Mouse (Mus musculus): Measurements from ENCODE around the gene Gdf15. TPM values are rescaled to one million over a fixed set of nuclear protein-coding genes. Genes with fewer than 3 reads are reported as not detected.

Gene Gdf15
- polyA plus RNA-seq, 1 experiment from 2014 or later, result 3.1 TPM

DNA sequence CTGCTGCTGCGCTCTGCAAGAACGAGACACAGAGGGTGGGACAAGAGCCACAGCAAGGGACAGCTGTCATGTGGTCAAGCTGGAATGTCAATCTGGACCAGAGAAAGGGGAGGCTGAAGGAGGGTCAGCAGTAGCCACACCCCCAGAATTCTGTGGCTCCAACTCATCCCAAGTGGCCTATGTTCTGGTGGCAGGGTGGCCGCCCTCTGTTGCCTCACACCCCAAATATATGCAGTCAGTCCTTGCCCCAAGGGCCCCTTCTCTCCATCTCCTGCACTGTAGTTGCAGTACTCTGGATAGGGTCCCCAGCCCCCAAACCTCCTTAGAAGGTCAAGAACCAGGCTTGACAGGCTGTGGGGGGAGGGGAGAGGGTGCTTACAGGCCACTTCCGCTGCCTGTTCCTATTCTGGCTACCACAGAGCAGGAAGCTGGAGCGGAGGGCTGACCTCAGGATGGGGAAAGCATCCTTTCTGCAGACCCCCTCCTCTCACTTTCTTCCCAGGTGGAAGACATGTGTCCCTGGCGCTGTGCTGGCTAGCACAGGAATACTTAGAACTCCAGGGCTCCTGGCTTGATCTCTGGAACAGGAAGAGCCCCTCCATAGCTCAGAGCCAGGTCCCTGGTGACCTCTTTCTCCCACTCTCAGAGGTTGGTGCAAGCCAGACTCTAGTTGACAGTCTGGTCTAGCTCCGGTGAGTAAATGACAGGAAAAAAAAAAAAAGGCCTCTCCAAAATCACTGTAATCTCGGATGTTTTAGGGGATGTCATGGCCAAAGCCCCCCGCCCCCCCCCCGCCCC, 31.6 kb downstream of the Gdf15 start:
- 41% methylated on average over 10 of the region's 10 CpGs for WGBS (ENCODE audit: insufficient replicate concordance)
- H3K9ac ChIP-seq (ENCODE audit: low read depth, low read length), result no peak overlapping the region; the same call in 1 of the 2 replicates
- no peak for ATAC-seq (ENCODE audit: low read depth)
- no peaks in the 10 kb centered on the region; the same call in 1 of the 2 replicates for H3K9me3 ChIP-seq (replicated peaks; ENCODE audit: control insufficient read depth, low read length)
- H3K4me1 ChIP-seq (ENCODE audit: control insufficient read depth, low read depth, low read length), result peaks cover 26% of the 10 kb centered on the region
- peak overlapping the region; percentile 48 for H3K27ac ChIP-seq (ENCODE audit: low read length)
- H3K27me3 ChIP-seq (ENCODE audit: control insufficient read depth, insufficient read depth, low read depth, low read length), result no peaks in the 10 kb centered on the region
- no peaks in the 10 kb centered on the region for H3K36me3 ChIP-seq (ENCODE audit: control insufficient read depth, insufficient read depth)
- H3K4me3 ChIP-seq (ENCODE audit: low read depth, low read length), result peak overlapping the region; percentile 21; the same call in 1 of the 2 replicates
- peak overlapping the region; percentile 54 for H3K4me2 ChIP-seq (ENCODE audit: low read depth, low read length)

DNA sequence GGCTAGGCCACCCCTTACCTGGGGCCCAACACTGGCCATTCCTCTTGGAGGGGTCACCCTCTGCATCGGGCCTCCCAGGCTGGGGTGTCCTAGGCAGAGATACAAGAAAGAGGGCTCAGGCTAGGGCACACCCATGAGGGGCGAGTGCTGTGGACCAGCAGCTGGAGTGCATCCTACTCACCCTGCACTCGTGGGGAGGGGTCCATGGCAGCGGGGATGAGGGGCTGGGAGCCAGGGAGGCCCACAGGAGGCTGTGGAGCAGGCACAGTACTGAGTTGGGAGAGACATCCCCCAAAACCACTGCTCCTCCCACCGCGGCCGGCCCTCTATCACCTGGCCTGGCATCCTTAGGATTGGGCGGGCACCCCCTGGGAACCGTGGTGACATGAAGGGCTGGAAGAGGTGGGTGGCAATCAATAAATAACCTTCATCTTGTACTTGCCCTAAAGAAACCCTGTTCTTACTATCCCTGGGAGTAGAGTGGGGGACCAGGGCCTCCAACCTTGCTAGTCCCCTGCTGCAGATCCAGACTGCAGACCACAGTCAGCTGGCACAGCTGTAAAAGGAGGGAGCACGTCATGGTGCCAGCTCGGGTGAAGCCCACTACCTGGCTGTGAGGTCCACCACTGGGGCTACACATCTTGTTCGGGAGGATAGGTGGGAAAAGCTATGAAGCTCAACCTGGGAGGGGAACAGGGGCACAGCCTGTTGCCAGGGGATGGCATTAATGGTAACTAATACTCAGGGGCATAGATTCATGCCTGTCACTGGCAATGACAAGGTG, 32.6 kb downstream of the Gdf15 start:
- Histone ChIP-seq H3K27ac (ENCODE audit: low read length) (no peak overlapping the region), H3K4me2 (ENCODE audit: low read depth, low read length) (no peak overlapping the region), H3K9ac (ENCODE audit: low read depth, low read length) (no peak overlapping the region), H3K4me3 (ENCODE audit: low read depth, low read length) (no peak overlapping the region), H3K27me3 (ENCODE audit: control insufficient read depth, insufficient read depth, low read depth, low read length) (no peaks in the 10 kb centered on the region), H3K9me3 (replicated peaks; ENCODE audit: control insufficient read depth, low read length) (no peaks in the 10 kb centered on the region; the same call in 1 of the 2 replicates), H3K36me3 (ENCODE audit: control insufficient read depth, insufficient read depth) (no peaks in the 10 kb centered on the region), H3K4me1 (ENCODE audit: control insufficient read depth, low read depth, low read length) (peaks cover 34% of the 10 kb centered on the region)
- ATAC-seq (ENCODE audit: low read depth), result no peak
- 71% methylated on average over 12 of the region's 12 CpGs for WGBS (ENCODE audit: insufficient replicate concordance)

DNA sequence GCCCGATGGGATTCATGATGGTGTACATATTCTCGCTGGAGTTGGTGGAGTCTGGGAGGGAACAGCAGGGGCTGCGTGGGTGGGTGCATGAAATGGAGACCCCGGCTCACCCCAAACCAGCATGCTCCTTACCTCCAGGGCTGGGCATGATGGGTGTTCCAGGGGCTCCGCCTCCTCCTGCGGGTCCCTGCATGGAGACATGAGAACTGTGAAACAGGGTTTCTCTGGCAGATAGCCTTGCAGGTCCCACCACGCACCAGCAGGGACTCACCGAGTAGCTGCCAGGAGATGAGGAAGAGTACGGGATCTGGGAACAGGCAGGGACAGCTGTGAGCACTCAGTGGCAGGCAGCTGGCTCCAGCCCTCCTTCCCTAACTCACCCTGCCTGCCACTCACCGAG, 33.5 kb downstream of the Gdf15 start:
- no peaks in the 10 kb centered on the region for H3K36me3 ChIP-seq (ENCODE audit: control insufficient read depth, insufficient read depth)
- WGBS (ENCODE audit: insufficient replicate concordance), result 65% methylated on average over 10 of the region's 10 CpGs
- no peaks in the 10 kb centered on the region for H3K27me3 ChIP-seq (ENCODE audit: control insufficient read depth, insufficient read depth, low read depth, low read length)
- H3K4me3 ChIP-seq (ENCODE audit: low read depth, low read length), result no peak overlapping the region
- ATAC-seq (ENCODE audit: low read depth), result no peak
- no peak overlapping the region for H3K27ac ChIP-seq (ENCODE audit: low read length)
- H3K4me1 ChIP-seq (ENCODE audit: control insufficient read depth, low read depth, low read length), result peaks cover 43% of the 10 kb centered on the region
- no peak overlapping the region; the same call in 1 of the 2 replicates for H3K4me2 ChIP-seq (ENCODE audit: low read depth, low read length)
- no peaks in the 10 kb centered on the region; the same call in 1 of the 2 replicates for H3K9me3 ChIP-seq (replicated peaks; ENCODE audit: control insufficient read depth, low read length)
- H3K9ac ChIP-seq (ENCODE audit: low read depth, low read length), result no peak overlapping the region

DNA sequence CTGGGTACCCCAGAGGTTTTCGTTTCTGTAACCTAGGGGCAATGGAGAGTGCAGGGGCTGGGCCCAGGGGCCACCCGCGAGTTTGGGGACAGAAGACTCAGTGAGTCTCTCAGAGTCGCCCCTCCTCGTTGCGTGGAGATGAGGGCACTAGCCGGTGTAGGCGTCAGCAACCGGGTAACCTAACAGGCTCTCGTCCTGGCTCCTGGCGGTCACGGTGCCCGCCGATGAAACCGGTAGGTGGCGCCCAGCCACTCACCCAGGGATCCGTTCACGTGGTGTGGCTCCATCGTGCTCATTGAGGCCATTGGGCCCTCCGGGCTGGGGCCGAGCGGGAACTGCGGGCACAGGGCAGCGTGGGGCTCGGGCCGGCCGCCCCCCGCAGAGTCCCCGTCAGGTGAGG, 34.0 kb downstream of the Gdf15 start:
- no peaks in the 10 kb centered on the region for H3K27me3 ChIP-seq (ENCODE audit: control insufficient read depth, insufficient read depth, low read depth, low read length)
- peak overlapping the region; percentile 61 for H3K4me2 ChIP-seq (ENCODE audit: low read depth, low read length)
- peak overlapping the region; percentile 28; the same call in 1 of the 2 replicates for H3K9ac ChIP-seq (ENCODE audit: low read depth, low read length)
- no peaks in the 10 kb centered on the region; the same call in 1 of the 2 replicates for H3K9me3 ChIP-seq (replicated peaks; ENCODE audit: control insufficient read depth, low read length)
- no peak for ATAC-seq (ENCODE audit: low read depth)
- 37% methylated on average over 29 of the region's 29 CpGs for WGBS (ENCODE audit: insufficient replicate concordance)
- no peaks in the 10 kb centered on the region for H3K36me3 ChIP-seq (ENCODE audit: control insufficient read depth, insufficient read depth)
- peak overlapping the region; percentile 42 for H3K4me3 ChIP-seq (ENCODE audit: low read depth, low read length)
- no peak overlapping the region for H3K27ac ChIP-seq (ENCODE audit: low read length)
- peaks cover 48% of the 10 kb centered on the region for H3K4me1 ChIP-seq (ENCODE audit: control insufficient read depth, low read depth, low read length)

DNA sequence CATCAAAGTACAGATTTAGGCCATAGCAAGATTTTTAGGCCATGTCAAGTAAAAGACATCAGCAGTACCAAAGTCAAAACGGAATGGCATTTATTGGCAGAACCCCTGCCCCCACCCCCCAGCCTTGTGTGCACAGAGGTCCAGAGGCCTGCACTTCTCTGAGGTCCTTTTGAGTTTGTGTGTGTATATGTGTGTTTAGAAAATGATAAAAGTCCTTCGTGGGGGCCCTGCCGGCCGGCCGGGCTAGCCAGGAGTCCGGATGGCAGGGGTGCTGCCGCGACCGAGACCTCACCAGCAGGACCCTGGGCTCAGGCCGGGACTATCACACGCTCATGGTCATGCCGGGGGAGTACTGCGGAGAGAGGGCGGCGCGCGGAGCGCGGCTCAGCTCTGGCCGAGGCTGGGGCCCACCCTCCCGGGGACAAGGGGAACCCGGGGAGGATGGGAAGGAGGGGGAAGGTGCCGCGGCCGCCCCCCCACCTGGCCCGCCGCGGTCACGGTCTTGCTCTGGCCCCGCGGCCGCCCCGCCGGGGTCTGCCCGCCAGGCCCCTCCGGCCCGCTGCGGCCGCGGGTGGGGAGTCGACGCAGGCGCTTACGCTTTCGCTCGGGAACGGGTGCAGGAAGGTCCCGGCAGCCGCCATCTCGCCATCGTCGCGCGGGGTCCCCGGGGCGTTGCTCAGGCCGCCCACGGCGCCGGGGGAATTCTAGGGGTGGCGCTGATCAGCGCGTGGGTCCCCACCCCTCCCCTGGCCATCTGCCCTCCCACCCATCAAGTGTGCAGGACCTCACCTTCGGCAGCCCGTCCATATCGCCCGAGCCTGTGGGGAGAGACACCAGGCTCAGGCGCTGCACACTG, 34.6 kb downstream of the Gdf15 start:
- Histone ChIP-seq H3K36me3 (ENCODE audit: control insufficient read depth, insufficient read depth) (no peaks in the 10 kb centered on the region), H3K9me3 (replicated peaks; ENCODE audit: control insufficient read depth, low read length) (no peaks in the 10 kb centered on the region; the same call in 1 of the 2 replicates), H3K4me3 (ENCODE audit: low read depth, low read length) (peak overlapping the region; percentile 42), H3K27ac (ENCODE audit: low read length) (no peak overlapping the region), H3K27me3 (ENCODE audit: control insufficient read depth, insufficient read depth, low read depth, low read length) (no peaks in the 10 kb centered on the region), H3K9ac (ENCODE audit: low read depth, low read length) (peak overlapping the region; percentile 28; the same call in 1 of the 2 replicates), H3K4me1 (ENCODE audit: control insufficient read depth, low read depth, low read length) (peaks cover 53% of the 10 kb centered on the region), H3K4me2 (ENCODE audit: low read depth, low read length) (peak overlapping the region; percentile 61)
- no peak for ATAC-seq (ENCODE audit: low read depth)
- WGBS (ENCODE audit: insufficient replicate concordance), result 61% methylated on average over 54 of the region's 68 CpGs

DNA sequence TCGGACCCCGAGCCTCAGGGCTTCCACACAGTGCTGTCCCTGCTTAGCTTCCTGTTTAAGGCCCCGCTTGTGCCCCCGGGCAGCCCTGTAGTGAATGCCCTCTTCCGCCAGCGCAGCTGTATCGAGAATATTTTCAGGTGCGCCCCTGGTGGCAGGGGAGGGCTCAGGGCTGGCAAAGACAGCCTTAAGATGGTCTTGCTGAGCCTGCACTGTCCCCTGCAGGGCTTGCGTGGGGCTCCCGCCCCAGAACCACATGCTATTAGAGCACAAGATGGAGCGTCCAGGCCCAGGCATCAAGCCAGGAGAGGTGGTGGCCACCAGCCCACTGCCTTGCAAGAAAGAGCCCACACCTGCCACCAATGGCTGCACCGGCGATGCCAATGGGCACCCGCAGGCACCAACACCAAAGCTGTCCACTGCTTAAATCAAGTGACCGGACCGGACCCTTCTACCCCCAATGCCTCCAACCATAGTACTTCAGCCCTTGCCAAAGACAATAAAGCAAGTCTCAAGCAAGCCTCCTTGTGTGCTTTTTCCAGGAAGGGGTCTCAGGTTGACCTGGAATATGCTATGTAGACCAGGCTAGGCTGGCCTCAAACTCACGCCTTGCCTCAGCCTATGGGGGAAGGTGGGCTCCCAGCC, 35.4 kb downstream of the Gdf15 start:
- no peak overlapping the region for H3K9ac ChIP-seq (ENCODE audit: low read depth, low read length)
- WGBS (ENCODE audit: insufficient replicate concordance), result 80% methylated on average over 17 of the region's 17 CpGs
- no peaks in the 10 kb centered on the region for H3K27me3 ChIP-seq (ENCODE audit: control insufficient read depth, insufficient read depth, low read depth, low read length)
- H3K4me3 ChIP-seq (ENCODE audit: low read depth, low read length), result no peak overlapping the region
- no peak overlapping the region for H3K27ac ChIP-seq (ENCODE audit: low read length)
- H3K4me1 ChIP-seq (ENCODE audit: control insufficient read depth, low read depth, low read length), result peaks cover 58% of the 10 kb centered on the region
- H3K36me3 ChIP-seq (ENCODE audit: control insufficient read depth, insufficient read depth), result peaks cover under 1% of the 10 kb centered on the region; the same call in 1 of the 2 replicates
- ATAC-seq (ENCODE audit: low read depth), result no peak
- H3K9me3 ChIP-seq (replicated peaks; ENCODE audit: control insufficient read depth, low read length), result no peaks in the 10 kb centered on the region; the same call in 1 of the 2 replicates
- H3K4me2 ChIP-seq (ENCODE audit: low read depth, low read length), result no peak overlapping the region

DNA sequence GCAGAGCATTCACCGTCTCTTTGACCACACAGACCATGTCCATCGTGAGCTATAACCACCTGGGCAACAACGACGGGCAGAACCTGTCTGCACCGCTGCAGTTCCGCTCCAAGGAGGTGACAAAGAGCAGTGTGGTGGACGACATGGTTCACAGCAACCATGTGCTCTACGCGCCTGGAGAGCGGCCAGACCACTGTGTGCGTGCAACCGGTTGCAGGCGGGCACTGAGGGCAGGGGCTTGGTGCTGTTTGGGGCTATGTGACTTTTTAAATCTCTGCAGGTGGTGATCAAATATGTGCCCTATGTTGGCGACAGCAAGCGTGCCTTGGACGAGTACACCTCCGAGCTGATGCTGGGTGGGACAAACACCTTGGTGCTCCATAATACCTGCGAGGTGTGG, 36.0 kb downstream of the Gdf15 start:
- ATAC-seq (ENCODE audit: low read depth), result no peak
- Histone ChIP-seq H3K4me2 (ENCODE audit: low read depth, low read length) (no peak overlapping the region), H3K9ac (ENCODE audit: low read depth, low read length) (no peak overlapping the region), H3K4me1 (ENCODE audit: control insufficient read depth, low read depth, low read length) (peaks cover 52% of the 10 kb centered on the region), H3K36me3 (ENCODE audit: control insufficient read depth, insufficient read depth) (peaks cover 7% of the 10 kb centered on the region), H3K9me3 (replicated peaks; ENCODE audit: control insufficient read depth, low read length) (no peaks in the 10 kb centered on the region), H3K4me3 (ENCODE audit: low read depth, low read length) (no peak overlapping the region), H3K27ac (ENCODE audit: low read length) (no peak overlapping the region), H3K27me3 (ENCODE audit: control insufficient read depth, insufficient read depth, low read depth, low read length) (no peaks in the 10 kb centered on the region)
- WGBS (ENCODE audit: insufficient replicate concordance), result 86% methylated on average over 18 of the region's 18 CpGs

DNA sequence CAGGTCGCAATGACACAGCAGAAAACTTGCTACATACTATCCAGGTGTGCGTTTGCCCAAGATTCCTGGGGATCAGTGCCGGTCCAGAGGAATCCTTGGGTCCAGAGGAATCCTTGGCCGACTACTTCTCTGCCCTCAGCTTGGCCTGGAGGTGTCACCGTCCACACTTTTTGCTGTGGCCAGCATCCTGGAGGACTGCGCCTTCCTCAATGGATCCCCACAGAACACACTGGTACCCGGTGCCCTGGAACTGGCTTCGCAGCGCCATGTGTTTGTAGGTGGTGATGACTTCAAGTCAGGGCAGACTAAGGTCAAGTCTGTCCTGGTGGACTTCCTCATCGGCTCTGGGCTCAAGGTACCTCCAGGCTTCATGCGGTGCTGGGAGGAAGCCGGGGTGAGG, 36.4 kb downstream of the Gdf15 start:
- Histone ChIP-seq H3K4me3 (ENCODE audit: low read depth, low read length) (no peak overlapping the region), H3K4me2 (ENCODE audit: low read depth, low read length) (no peak overlapping the region), H3K4me1 (ENCODE audit: control insufficient read depth, low read depth, low read length) (peaks cover 48% of the 10 kb centered on the region), H3K27ac (ENCODE audit: low read length) (no peak overlapping the region), H3K36me3 (ENCODE audit: control insufficient read depth, insufficient read depth) (peaks cover 7% of the 10 kb centered on the region), H3K9me3 (replicated peaks; ENCODE audit: control insufficient read depth, low read length) (no peaks in the 10 kb centered on the region), H3K27me3 (ENCODE audit: control insufficient read depth, insufficient read depth, low read depth, low read length) (no peaks in the 10 kb centered on the region), H3K9ac (ENCODE audit: low read depth, low read length) (no peak overlapping the region)
- ATAC-seq (ENCODE audit: low read depth), result no peak
- WGBS (ENCODE audit: insufficient replicate concordance), result 85% methylated on average over 12 of the region's 12 CpGs

All from liver, embryonic 16.5 days (tissue).